Mouse (Mus musculus) hindbrain, embryonic 16.5 days (tissue): ENCODE data around the gene Fasn. TPM values are rescaled to one million over a fixed set of nuclear protein-coding genes. Genes with fewer than 3 reads are reported as not detected.

Experiments
- ATAC-seq: fragments of 200-750 bp; cut with Nextera tagmentation; 2 replicates; pipeline ENCODE4 v1.8.0; 2017; ENCODE audit warnings: moderate TSS enrichment, moderate library complexity
- H3K27ac ChIP-seq: fragments of 300-500 bp; sonication (generic); 2 replicates; pipeline ENCODE4 v1.5.1; 2014; ENCODE audit warnings: low read depth, mild to moderate bottlenecking, control low read depth, low read length, moderate library complexity
- H3K27me3 ChIP-seq: fragments of 300-500 bp; sonication (generic); replicated peaks from 2 replicates; pipeline ENCODE4 v1.6.1; 2014; ENCODE audit warnings: low read length; ENCODE audit not compliant: control insufficient read depth, insufficient read depth
- H3K36me3 ChIP-seq: fragments of 300-500 bp; sonication (generic); 2 replicates; pipeline ENCODE4 v1.6.1; 2014; ENCODE audit warnings: mild to moderate bottlenecking, low read length, moderate library complexity, mixed read lengths; ENCODE audit not compliant: control insufficient read depth, insufficient read depth
- H3K4me1 ChIP-seq: fragments of 300-500 bp; sonication (generic); 2 replicates; pipeline ENCODE4 v1.6.1; 2014; ENCODE audit warnings: low read depth, low read length; ENCODE audit not compliant: control insufficient read depth, insufficient read depth
- H3K4me2 ChIP-seq: fragments of 300-500 bp; sonication (generic); 2 replicates; pipeline ENCODE4 v1.6.1; 2014; ENCODE audit warnings: mild to moderate bottlenecking, low read length, control low read depth, moderate library complexity
- H3K4me3 ChIP-seq: fragments of 300-500 bp; sonication (generic); 2 replicates; pipeline ENCODE4 v1.5.1; 2014; ENCODE audit warnings: mild to moderate bottlenecking, low read length, control low read depth, moderate library complexity
- H3K9ac ChIP-seq: fragments of 300-500 bp; sonication (generic); 2 replicates; pipeline ENCODE4 v1.6.1; 2014; ENCODE audit warnings: low read depth, mild to moderate bottlenecking, control low read depth, low read length, moderate library complexity
- H3K9me3 ChIP-seq: fragments of 300-500 bp; sonication (generic); 2 replicates; pipeline ENCODE4 v1.6.1; 2014; ENCODE audit warnings: mild to moderate bottlenecking, low read length, moderate library complexity; ENCODE audit not compliant: control insufficient read depth
- WGBS: fragments of 180-500 bp; shearing (Covaris S2); extraction: QIAGEN DNeasy Blood & Tissue Kit; methylation state at CpG from one replicate; pipeline ENCODE4 v1.1.7; 2014; 5-methylcytosine and 5-hydroxymethylcytosine counted together
- polyA plus RNA-seq: library from polyadenylated mRNA; unstranded; fragments of >200 nt; fragmentation: Nextera tagmentation; extraction: Ambion mirVana; gene quantifications from 2 replicates; pipeline ENCODE4 v1.2.1, GENCODE M21; 2015

The Fasn gene
- polyA plus RNA-seq, 1 experiment from 2014 or later: 82.9 TPM

DNA sequence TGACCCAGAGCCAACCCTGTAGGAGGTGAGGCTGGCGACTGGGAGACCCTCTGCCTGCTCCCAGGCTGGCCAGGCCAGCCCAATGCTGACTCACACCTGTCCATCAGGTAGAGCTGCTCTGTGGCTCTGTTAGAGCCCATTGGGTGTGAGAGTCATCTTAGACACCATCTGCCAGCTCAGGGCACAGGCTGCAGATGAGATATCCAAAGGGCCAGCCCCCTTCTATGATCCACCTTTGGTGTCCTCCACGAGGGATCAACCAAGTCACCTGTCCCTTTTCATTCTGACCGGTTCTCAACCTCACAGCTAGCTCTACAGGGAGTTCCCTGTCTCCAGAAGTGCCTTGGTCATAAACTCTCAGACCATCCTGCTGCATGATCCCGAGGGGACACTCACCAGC is 2.0 kb downstream of the Fasn start:
- Histone ChIP-seq H3K9me3 (no peaks in the 10 kb centered on the region), H3K4me1 (peaks cover 38% of the 10 kb centered on the region), H3K9ac (peak overlapping the region; percentile 97), H3K4me3 (peak overlapping the region; percentile 81), H3K36me3 (peaks cover 36% of the 10 kb centered on the region), H3K27ac (no peak overlapping the region), H3K27me3 (no peaks in the 10 kb centered on the region), H3K4me2 (peak overlapping the region; percentile 95)
- 49% methylated on average over 4 of the region's 4 CpGs for WGBS
- ATAC-seq: no peak

DNA sequence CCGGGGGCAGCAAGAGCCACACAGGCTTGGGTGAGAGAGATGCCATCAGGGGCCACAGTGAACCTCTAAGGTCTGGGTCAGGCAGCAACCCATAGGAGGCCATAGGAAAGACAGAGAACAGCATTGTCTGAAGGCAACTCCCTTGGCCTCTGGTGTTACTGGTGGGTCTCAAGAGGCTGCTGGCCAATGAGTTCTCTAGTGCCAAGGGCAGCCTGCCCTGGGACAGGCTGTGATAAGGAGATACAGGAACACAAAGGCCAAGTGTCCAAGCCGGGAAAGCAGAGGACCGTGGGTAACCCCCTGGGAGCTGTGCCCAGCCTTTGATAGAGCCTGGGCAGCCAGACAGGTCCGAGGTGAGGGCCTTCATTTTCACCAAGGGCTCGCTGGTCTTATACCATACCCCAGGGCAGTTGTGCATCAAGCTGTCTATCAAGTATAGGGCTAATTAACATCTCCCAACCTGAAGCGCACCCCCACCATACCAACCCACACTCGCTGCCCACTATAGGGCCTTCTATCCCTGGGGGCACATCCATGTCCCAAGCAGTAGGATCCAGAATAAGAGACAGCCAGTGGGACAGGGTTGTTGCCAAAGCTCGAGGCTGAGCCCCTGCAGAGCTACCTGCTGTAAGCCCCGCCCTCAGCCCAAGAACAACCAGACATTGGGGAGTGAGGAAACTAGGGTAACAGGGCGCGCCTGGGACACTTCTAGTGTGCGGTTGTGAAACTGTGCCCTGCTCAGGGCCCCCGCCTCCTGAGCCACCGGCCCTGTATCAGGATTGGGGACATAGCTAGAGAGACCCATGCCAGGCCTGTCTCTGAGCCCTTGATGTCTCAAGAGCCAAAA is 3.0 kb downstream of the Fasn start:
- H3K27ac ChIP-seq: no peak overlapping the region
- H3K9ac ChIP-seq: peak overlapping the region; percentile 36
- ATAC-seq: no peak
- peaks cover 45% of the 10 kb centered on the region for H3K36me3 ChIP-seq
- 76% methylated on average over 14 of the region's 14 CpGs for WGBS
- peak overlapping the region; percentile 18 for H3K4me3 ChIP-seq
- H3K4me1 ChIP-seq: peaks cover 38% of the 10 kb centered on the region
- H3K4me2 ChIP-seq: peak overlapping the region; percentile 95
- H3K9me3 ChIP-seq: no peaks in the 10 kb centered on the region
- no peaks in the 10 kb centered on the region for H3K27me3 ChIP-seq

DNA sequence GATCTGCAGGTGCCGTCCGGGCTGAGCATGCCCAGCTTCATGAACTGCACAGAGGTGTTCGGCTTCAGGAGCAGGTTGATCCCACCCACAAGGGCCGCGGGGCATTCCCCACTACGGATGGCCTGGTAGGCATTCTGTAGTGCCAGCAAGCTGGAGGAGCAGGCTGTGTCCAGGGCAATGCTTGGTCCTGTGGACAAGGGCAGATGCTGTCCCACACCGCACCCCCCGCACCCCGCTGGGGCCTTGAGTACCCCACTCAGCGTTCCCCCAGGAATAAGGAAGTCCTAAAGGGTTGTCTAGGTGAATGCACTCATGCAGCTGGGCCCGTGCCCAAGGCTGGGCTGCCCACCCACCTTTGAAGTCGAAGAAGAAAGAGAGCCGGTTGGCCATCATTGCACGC is 3.8 kb downstream of the Fasn start:
- no peaks in the 10 kb centered on the region for H3K9me3 ChIP-seq
- ATAC-seq: no peak
- 84% methylated on average over 14 of the region's 14 CpGs for WGBS
- no peak overlapping the region for H3K9ac ChIP-seq
- peak overlapping the region; percentile 95 for H3K4me2 ChIP-seq
- no peaks in the 10 kb centered on the region for H3K27me3 ChIP-seq
- peaks cover 32% of the 10 kb centered on the region for H3K4me1 ChIP-seq
- H3K36me3 ChIP-seq: peaks cover 52% of the 10 kb centered on the region
- H3K4me3 ChIP-seq: no peak overlapping the region
- H3K27ac ChIP-seq: no peak overlapping the region

DNA sequence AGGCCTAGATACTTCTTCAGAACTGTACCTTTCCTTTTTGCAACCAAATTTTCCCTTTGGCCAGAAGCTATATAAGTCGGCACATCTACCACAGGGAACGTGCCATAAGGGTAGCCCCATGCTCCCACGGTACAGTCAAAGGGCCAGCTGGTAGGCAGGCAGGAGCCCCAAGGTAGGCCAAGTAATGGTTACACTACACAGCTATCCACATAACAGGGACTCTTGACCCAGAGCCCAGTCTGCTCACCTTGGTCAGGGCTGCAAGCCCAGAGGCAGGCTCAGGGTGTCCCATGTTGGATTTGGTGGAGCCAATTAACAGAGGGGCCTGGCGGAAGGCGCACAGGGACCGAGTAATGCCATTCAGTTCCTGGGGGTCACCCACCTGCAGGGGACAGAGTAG is 4.8 kb downstream of the Fasn start:
- no peak overlapping the region for H3K9ac ChIP-seq
- ATAC-seq: no peak

DNA sequence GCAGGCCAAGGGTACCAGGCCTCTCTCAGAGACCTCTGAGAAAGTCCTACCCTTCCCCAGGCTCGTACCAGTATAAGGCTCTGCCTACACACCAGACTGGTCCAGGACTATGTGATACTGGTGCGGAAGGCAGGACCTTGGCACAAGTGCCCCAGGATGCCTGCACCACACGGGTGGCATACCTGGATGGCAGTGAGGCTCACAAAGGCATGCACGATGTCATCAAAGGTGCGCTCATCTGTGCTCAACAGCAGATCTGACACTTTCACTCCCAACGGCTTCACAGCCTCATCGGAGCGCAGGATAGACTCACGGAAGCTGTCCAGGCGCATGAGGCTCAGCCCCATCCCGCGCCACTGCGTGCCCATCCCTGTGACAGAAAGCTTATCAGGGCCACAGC is 6.1 kb downstream of the Fasn start:
- peaks cover 75% of the 10 kb centered on the region for H3K36me3 ChIP-seq
- no peak overlapping the region for H3K4me3 ChIP-seq
- no peak overlapping the region for H3K27ac ChIP-seq
- H3K4me2 ChIP-seq: no peak overlapping the region
- 95% methylated on average over 13 of the region's 13 CpGs for WGBS
- peaks cover 25% of the 10 kb centered on the region for H3K4me1 ChIP-seq
- no peak for ATAC-seq
- H3K27me3 ChIP-seq: no peaks in the 10 kb centered on the region
- H3K9ac ChIP-seq: no peak overlapping the region
- no peaks in the 10 kb centered on the region for H3K9me3 ChIP-seq

More for the DNA sequence above, 4.8 kb downstream of the Fasn start:
- H3K4me1 ChIP-seq: peaks cover 25% of the 10 kb centered on the region
- no peak overlapping the region for H3K4me2 ChIP-seq
- H3K27ac ChIP-seq: no peak overlapping the region
- no peaks in the 10 kb centered on the region for H3K27me3 ChIP-seq
- 94% methylated on average over 6 of the region's 6 CpGs for WGBS
- H3K36me3 ChIP-seq: peaks cover 62% of the 10 kb centered on the region
- no peak overlapping the region for H3K4me3 ChIP-seq
- no peaks in the 10 kb centered on the region for H3K9me3 ChIP-seq

DNA sequence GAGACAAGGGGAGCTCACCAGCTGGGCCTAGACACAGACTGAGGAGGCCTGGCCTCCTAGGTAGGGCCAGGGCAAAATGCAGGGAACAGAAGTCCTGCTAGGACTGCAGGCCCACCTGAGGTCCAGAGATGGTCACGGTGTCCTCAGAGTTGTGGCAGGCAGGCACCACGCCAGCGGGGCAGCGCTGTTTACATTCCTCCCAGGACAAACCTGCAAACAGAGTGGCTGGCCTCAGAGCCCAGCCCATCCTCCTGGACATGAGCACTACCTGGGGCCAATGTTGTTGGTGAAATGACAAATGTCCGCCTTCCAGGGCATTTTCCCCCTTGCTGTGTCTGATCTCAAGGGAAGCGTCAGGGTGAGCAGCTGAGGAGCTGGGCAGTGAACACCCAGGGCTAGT is 7.0 kb downstream of the Fasn start:
- Histone ChIP-seq H3K4me3 (no peak overlapping the region), H3K9ac (no peak overlapping the region), H3K9me3 (no peaks in the 10 kb centered on the region), H3K36me3 (peaks cover 83% of the 10 kb centered on the region), H3K27me3 (no peaks in the 10 kb centered on the region), H3K27ac (no peak overlapping the region), H3K4me1 (peaks cover 19% of the 10 kb centered on the region), H3K4me2 (no peak overlapping the region)
- no peak for ATAC-seq
- 97% methylated on average over 6 of the region's 6 CpGs for WGBS

DNA sequence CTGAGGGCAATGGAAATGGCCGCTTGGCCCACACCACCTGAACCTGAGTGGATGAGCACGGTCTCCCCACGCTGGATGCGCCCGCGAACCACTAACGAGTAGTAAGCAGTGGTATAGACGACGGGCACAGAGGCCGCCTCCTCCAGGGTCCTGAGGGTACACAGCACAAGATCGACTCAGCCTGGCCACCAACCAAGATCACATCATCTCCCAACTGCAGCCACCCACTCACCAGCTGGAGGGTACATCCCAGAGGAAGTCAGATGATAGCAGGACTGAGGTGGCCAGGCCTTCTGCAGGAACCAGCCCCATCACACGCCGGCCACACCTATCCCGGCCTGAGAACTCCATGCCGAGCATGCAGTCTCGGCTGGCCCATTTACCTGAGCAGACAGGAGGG is 12.3 kb downstream of the Fasn start:
- no peak overlapping the region for H3K9ac ChIP-seq
- no peak for ATAC-seq
- 95% methylated on average over 16 of the region's 16 CpGs for WGBS
- no peak overlapping the region for H3K27ac ChIP-seq
- H3K27me3 ChIP-seq: no peaks in the 10 kb centered on the region
- no peak overlapping the region for H3K4me3 ChIP-seq
- H3K36me3 ChIP-seq: peaks cover 96% of the 10 kb centered on the region
- H3K4me1 ChIP-seq: no peaks in the 10 kb centered on the region
- H3K4me2 ChIP-seq: no peak overlapping the region
- H3K9me3 ChIP-seq: no peaks in the 10 kb centered on the region

DNA sequence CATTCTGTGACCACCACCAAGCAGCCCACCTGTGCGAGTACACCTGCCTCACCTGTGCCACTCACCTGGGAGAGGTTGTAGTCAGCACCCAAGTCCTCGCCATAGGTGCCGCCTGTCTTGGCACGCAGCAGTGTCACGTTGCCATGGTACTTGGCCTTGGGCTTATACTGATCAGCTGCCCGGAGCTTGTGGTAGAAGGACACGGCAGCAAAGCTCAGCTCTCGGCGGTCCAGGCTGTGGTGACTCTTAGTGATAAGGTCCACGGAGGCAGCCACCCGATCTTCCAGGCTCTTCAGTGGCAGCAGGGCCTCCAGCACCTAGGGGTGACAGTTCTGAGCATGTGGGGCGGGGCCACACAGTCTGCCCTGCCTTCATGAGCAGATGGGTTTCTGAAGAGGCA is 16.3 kb downstream of the Fasn start:
- 95% methylated on average over 12 of the region's 12 CpGs for WGBS
- ATAC-seq: no peak
- Histone ChIP-seq H3K9me3 (no peaks in the 10 kb centered on the region), H3K4me2 (no peak overlapping the region), H3K4me1 (no peaks in the 10 kb centered on the region), H3K36me3 (peaks cover 75% of the 10 kb centered on the region), H3K27me3 (no peaks in the 10 kb centered on the region), H3K4me3 (no peak overlapping the region), H3K9ac (no peak overlapping the region), H3K27ac (no peak overlapping the region)

DNA sequence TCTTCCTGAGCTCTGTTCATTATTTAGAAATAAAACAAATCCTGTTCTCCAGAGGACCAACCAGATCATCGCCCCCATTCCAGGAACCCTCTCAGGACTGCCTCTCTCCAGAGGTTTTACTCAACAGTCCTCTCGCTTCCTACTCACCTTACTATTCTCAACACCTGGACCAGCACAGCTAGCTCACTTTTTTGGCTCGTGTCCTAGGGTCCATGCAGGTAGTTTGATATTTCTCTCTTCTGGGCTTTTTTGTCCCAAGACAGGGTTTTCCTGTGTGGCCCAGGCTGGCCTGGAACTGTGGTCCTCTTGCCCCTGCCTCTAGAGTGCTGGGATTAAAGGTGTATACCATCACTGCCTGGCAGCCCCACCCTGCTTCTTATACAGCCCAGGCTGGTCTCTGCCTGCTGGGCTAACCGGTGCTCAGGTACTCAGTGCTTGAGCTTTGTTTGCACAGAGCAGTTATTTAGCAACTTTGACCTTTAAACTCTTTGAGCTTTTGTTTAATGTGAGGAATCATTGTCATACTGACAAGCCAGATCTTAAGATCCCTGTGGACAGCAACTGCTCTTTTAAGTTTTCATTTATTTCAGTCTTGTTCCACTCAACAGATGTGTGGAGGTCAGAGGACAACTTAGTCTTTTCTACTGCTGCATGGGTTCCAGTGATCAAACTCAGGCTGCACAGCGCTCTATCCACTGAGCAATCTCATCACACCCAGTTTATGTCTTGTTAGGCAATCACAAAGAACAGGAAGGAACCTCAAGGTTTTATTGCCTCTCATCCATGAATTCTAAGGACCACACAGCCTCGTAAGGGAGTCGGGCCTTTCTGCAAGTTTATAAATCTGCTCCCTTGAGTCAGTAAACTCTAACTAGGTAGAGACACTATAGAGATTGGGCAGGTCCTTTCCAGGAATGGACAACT is 18.7 kb downstream of the Fasn start:
- 85% methylated on average over 7 of the region's 7 CpGs for WGBS

More for the DNA sequence above, 18.7 kb downstream of the Fasn start:
- H3K36me3 ChIP-seq: peaks cover 52% of the 10 kb centered on the region
- H3K27me3 ChIP-seq: no peaks in the 10 kb centered on the region
- no peaks in the 10 kb centered on the region for H3K4me1 ChIP-seq
- H3K9ac ChIP-seq: no peak overlapping the region
- no peaks in the 10 kb centered on the region for H3K9me3 ChIP-seq
- no peak overlapping the region for H3K27ac ChIP-seq
- H3K4me2 ChIP-seq: no peak overlapping the region
- no peak for ATAC-seq
- H3K4me3 ChIP-seq: no peak overlapping the region
